Mouse (Mus musculus) megakaryocyte-erythroid progenitor cell, adult 5-6 weeks (primary cell): ENCODE data around the gene Gm10837. TPM values are rescaled to one million over a fixed set of nuclear protein-coding genes. Genes with fewer than 3 reads are reported as not detected.

Source experiments
- ATAC-seq: replicated peaks from 2 replicates; pipeline ENCODE4 v1.8.0; 2016; ENCODE audit warnings: mild to moderate bottlenecking, inconsistent platforms; ENCODE audit not compliant: severe bottlenecking, poor library complexity, low FRiP score, low TSS enrichment
- total RNA-seq, 2 experiments: library from RNA; stranded (forward) in 1 of 2; stranded (reverse) in 1 of 2; fragments of 200-1000, 215-1000 nt in 1 of 2; fragments of >200 nt in 1 of 2; fragmentation: Nextera tagmentation in 1 of 2; gene quantifications; 2 replicates each; pipeline ENCODE4 v1.2.3; 2014 to 2017

The Gm10837 gene
- total RNA-seq, 2 experiments from 2014 or later = not detected

DNA sequence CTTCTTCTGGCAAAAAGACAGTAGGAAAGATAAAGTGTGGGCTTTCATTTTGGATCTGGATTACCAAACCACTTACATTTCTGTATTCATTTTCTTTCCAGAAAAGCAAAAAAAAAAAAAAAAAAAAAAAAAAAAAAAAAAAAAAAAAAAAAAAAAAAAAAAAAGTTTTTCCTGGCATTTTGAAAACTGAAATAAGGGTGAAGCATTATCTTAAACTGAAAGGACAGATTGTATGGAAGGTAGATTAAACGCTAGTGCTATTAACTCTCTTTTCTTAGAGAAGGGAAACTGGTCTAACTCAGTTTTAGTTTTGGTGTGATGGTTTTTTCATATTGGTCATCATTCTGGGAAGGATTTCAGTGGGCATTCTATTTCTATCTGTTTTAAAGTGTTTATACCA is 1.6 kb downstream of the Gm10837 start:
- ATAC-seq = no peak

DNA sequence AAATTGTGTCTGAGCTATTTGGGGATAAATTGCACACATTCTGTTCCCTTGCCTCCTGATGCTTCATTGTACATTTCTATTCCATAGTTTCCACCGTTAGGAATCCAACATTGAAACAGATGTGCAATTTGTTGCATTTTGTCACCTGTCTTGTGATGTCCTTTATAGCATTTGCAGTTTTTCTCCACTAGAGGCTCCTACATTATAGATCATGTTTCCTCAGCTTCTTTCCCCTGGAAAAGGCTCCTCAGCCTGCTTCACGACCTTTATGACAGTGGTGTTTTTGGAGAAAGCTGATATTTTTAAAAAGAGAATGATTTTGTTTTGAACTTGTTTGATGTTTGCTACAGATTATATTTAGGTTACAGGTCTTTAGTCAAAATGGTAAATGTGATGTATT is 18.7 kb downstream of the Gm10837 start:
- peak; percentile 81; the same call in 1 of the 2 replicates for ATAC-seq

- ATAC-seq = no peak
These were observed 21.1 kb downstream of the Gm10837 start for GRCm38 (mm10) chr14:122511519-122511918.

- ATAC-seq = no peak
These were observed 23.2 kb downstream of the Gm10837 start for GRCm38 (mm10) chr14:122513511-122514036.

DNA sequence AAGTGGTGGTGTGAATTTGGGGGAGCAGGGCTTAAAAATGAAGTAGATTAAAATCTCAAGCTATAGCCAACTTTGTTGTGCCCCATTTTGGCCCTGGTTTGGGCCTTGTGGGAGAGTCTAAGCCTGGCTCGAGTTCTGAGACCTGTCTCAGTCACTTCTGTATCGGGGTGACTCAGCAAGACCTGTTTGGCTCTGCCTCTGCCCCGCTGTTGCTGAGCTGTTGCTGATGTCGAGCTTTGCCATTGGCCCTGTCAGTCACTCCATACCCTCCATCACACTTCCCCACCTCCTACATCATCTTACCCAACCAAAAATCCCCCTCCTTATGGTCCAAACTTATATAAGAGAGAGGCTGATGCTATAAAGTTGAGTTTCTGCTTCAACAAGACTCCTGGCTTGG is 38.1 kb downstream of the Gm10837 start:
- no peak for ATAC-seq

DNA sequence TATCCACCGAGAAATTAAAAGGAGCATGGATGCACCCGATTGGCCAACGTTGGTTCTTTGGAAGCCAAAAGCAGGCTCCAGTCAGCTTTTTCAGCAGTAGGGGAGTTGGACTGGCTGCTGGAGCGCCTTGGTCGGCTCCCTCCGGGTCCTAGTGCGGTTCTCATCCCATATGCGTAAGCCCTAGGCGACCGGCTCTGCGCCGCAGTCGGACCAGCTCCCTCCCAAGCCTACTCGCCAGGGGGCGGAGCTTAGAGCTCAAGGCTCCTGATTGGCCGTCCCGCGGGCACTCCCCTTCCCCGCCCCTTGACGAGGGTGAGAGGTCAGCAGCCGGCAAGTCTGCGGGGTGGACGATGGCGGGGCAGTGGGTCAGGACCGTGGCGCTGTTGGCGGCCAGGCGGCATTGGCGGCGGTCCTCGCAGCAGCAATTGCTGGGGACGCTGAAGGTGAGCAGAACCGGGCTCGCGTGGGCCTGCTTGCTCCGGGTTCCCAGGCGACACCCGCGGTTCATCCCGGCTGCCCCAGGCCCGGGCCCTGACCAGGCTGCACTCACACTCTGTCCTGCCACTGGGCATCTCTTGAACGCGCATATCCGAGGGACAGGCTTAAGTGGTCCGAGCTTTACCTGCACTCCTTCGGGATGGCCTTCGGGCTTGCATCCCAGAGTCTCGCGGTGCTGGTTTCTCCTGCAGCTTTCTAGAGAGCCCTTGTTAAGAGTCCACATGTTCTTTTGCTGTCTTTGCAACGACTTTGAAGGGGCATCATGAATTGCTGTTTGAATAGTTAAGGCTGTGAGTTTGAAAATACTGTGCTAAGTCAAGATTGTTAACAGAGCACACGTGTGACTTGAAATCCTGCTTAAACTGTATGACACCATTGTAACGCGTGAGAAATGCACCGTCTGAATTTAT is 43.9 kb downstream of the Gm10837 start, which contains the start of gene Pcca:
TSS of gene Pcca (plus strand) at position 308 of the 908 bp plus-strand sequence.
- peak; percentile 99 for ATAC-seq

DNA sequence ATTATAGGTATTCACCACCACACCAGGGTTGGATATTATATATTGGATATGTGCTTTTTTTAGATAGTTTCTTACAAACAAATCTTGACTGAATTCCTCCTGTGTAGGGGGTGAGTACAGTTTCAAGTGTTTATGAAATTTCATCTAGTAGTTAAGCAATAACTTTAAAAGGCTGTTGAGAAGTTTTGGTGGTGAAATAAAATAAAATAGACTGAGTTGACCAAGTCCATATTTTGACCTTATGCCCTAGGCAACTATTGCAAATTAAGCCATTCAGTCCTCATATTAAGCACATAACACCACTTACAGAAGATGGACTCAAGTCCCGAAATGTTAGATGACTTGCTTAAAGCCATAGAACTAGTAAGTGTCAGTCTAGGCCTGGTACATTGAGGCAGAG is 45.6 kb downstream of the Gm10837 start:
- ATAC-seq = no peak

Other genes starting within 250 kb of the Gm10837 start
- not detected in 2 replicates for gene Gm5089, start 39.5 kb upstream of the Gm10837 start, total RNA-seq (2014; fragmentation: Nextera tagmentation)
- gene Gm5089, start 39.5 kb upstream of the Gm10837 start, total RNA-seq (2017) = not detected in 2 replicates
- gene Zic5, start 24.9 kb upstream of the Gm10837 start, total RNA-seq (2014; fragmentation: Nextera tagmentation) = not detected in 2 replicates
- not detected in 2 replicates for gene Zic5, start 24.9 kb upstream of the Gm10837 start, total RNA-seq (2017)
- gene Zic2, start 15.2 kb upstream of the Gm10837 start, total RNA-seq (2014; fragmentation: Nextera tagmentation) = not detected in 2 replicates
- not detected in 2 replicates for gene Zic2, start 15.2 kb upstream of the Gm10837 start, total RNA-seq (2017)
- 36.5 and 52.3 TPM in 2 replicates for gene Pcca, start 43.7 kb downstream of the Gm10837 start, total RNA-seq (2014; fragmentation: Nextera tagmentation)
- gene Pcca, start 43.7 kb downstream of the Gm10837 start, total RNA-seq (2017) = 19.7 and 91.6 TPM in 2 replicates